Comparison of ENCODE assay signal across 20 mouse cellular contexts in the genomic region with DNA sequence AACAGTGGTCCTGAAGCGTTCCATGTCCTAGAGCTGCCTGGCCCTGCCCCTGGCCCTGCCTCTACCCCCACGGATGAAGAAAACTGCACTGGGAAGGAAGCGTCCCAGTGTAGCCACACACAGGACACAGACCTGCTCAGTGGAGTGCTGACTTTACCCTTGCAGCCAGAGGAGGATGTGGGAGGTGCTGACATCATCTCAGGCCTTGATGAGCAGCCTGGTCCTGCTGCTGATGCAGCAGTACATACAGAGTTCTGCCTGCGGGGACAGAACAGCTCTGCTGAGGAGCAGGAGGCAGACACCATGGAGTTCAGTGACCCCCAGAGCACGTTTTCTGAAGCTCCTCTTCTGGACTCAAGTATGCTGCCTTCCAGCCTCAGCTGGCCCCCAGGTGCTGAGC. TPM values are rescaled to one million over a fixed set of nuclear protein-coding genes. Genes with fewer than 3 reads are reported as not detected.
A peak's percentile ranks its signal among the peaks of the same experiment; 100 is the strongest.
DNase-seq lines count a peak whose midpoint lies in the region; ATAC-seq and TF ChIP-seq lines count a peak whose summit lies in the region.
"Had no signal": no experiment of that assay in that cellular context is flagged by ENCODE, and none has a peak within 500 bp of the region (broad histone marks: within the 10 kb centered on the region; RNA-seq: fewer than 3 reads in every experiment).

No protein-coding gene starts in this region.

- H3K36me3 ChIP-seq in spleen, adult 2 months (ENCODE audit: control insufficient read depth, insufficient read depth, low read length): no peaks in the 10 kb centered on the region
- no peaks in the 10 kb centered on the region; the same call in 1 of the 2 replicates for H3K36me3 ChIP-seq in heart, embryonic 11.5 days (ENCODE audit: control insufficient read depth, insufficient read depth, low read length)

- H3K27ac ChIP-seq in spleen, adult 2 months (ENCODE audit: insufficient read depth, low read length): 0 out of 2 replicates have a peak overlapping the region, but pooled peaks have one; percentile 20
- no peak overlapping the region for H3K27ac ChIP-seq in heart, embryonic 11.5 days (ENCODE audit: low read depth, low read length)
- H3K27ac ChIP-seq: forebrain, embryonic 12.5 days; heart, adult 2 months; hindbrain, embryonic 14.5 days; limb, embryonic 12.5 days; neural tube, embryonic 12.5 days had no signal

- no peak overlapping the region for H3K4me3 ChIP-seq in spleen, adult 2 months (ENCODE audit: extremely low read depth, insufficient read depth, insufficient read length)
- H3K4me3 ChIP-seq in heart, embryonic 11.5 days (ENCODE audit: low read depth, low read length): no peak overlapping the region
- H3K4me3 ChIP-seq: forebrain, embryonic 12.5 days; heart, adult 2 months; limb, embryonic 12.5 days; neural tube, embryonic 12.5 days had no signal

- TF ChIP-seq POLR2A in spleen, adult 2 months (IDR thresholded peaks at IDR 0.05; ENCODE audit: low read depth, low read length): no peak

- H3K27me3 ChIP-seq in spleen, adult 2 months (ENCODE audit: control insufficient read depth, insufficient read depth, low read length): no peaks in the 10 kb centered on the region
- H3K27me3 ChIP-seq in heart, embryonic 11.5 days (ENCODE audit: control insufficient read depth, insufficient read depth, low read length): no peaks in the 10 kb centered on the region
- H3K27me3 ChIP-seq: forebrain, embryonic 12.5 days; limb, embryonic 12.5 days; neural tube, embryonic 12.5 days had no signal

- whole genome bisulfite sequencing in spleen, adult 2 months: 77% methylated on average over 5 of the region's 5 CpGs
- WGBS in heart, embryonic 11.5 days (ENCODE audit: insufficient replicate concordance): 71% methylated on average over 5 of the region's 5 CpGs

- H3K9me3 ChIP-seq in heart, embryonic 11.5 days (replicated peaks; ENCODE audit: control insufficient read depth, low read length): no peaks in the 10 kb centered on the region
- H3K9me3 ChIP-seq: forebrain, embryonic 12.5 days; limb, embryonic 12.5 days; neural tube, embryonic 12.5 days had no signal

- TF ChIP-seq CTCF in spleen, adult 2 months (IDR thresholded peaks at IDR 0.05; ENCODE audit: extremely low read depth, insufficient read depth, insufficient read length, insufficient replicate concordance): no peak

- ATAC-seq in heart, embryonic 11.5 days (replicated peaks; ENCODE audit: insufficient number of reproducible peaks, low FRiP score, low TSS enrichment): no peak
- ATAC-seq: lung, postnatal 0 days had no signal

- no peak overlapping the region for H3K9ac ChIP-seq in heart, embryonic 11.5 days (ENCODE audit: low read depth, low read length)
- H3K9ac ChIP-seq: forebrain, embryonic 12.5 days; hindbrain, embryonic 14.5 days; limb, embryonic 12.5 days; neural tube, embryonic 12.5 days had no signal

- no peaks in the 10 kb centered on the region for H3K4me1 ChIP-seq in spleen, adult 2 months (ENCODE audit: control insufficient read depth, insufficient read depth, insufficient read length)
- H3K4me1 ChIP-seq in heart, embryonic 11.5 days (ENCODE audit: control insufficient read depth, insufficient read depth, low read length): no peaks in the 10 kb centered on the region
- H3K4me1 ChIP-seq: forebrain, embryonic 12.5 days; neural tube, embryonic 12.5 days had no signal

- DNase-seq in frontal cortex, postnatal 36 days (ENCODE audit: low spot score in 2 of 2): peak; percentile 44 to 45
- no peak for DNase-seq in frontal cortex, postnatal 10 days (ENCODE audit: low spot score in 2 of 2)
- peak; percentile 43 to 48 for DNase-seq in left cerebral cortex, adult 18-20 months (ENCODE audit: low spot score in 2 of 2)
- no peak for DNase-seq in left cerebral cortex, adult 11 months (ENCODE audit: low spot score)
- no peak for DNase-seq in spleen, adult 2 months (ENCODE audit: low read depth in 1 of 2, low spot score in 2 of 2)
- no peak for DNase-seq in spleen, postnatal 14 days (ENCODE audit: low spot score in 2 of 2)
- DNase-seq in lung, adult 18-20 months: no peak
- DNase-seq: adrenal gland, adult 2 months; cerebellum, adult 9-11 months; embryo, embryonic 11 days; kidney, adult 11 months; layer of hippocampus, adult 9-11 months; thymus, postnatal 36 days had no signal

- H3K4me2 ChIP-seq in heart, embryonic 11.5 days: no peak overlapping the region
- H3K4me2 ChIP-seq: forebrain, embryonic 12.5 days; hindbrain, embryonic 14.5 days; limb, embryonic 12.5 days; neural tube, embryonic 12.5 days had no signal

RNA-seq across cellular contexts. Expression of a gene that starts 43.8 kb away (rescaled TPM):
- total RNA-seq in left cerebral cortex, adult 18-20 months (2021): 10 to 100 TPM; 46.6 TPM
- polyA plus RNA-seq in spleen, adult 2 months (2012; rRNA removed): 4.0 and 4.1 TPM in 2 replicates
- polyA plus RNA-seq in heart, embryonic 11.5 days (2014; fragmentation: Nextera tagmentation; extraction: Ambion mirVana): 2.5 and 2.8 TPM in 2 replicates

RNA-seq across cellular contexts. Expression of a gene that starts 43.9 kb away (rescaled TPM):
- total RNA-seq in left cerebral cortex, adult 18-20 months (2021): 10 to 100 TPM; 89.6 to 93.8 TPM
- polyA plus RNA-seq in spleen, adult 2 months (2012; rRNA removed): 22.9 and 35.8 TPM in 2 replicates
- 70.5 and 71.3 TPM in 2 replicates for polyA plus RNA-seq in heart, embryonic 11.5 days (2014; fragmentation: Nextera tagmentation; extraction: Ambion mirVana)

RNA-seq across cellular contexts. Expression of a gene that starts 46.0 kb away (rescaled TPM):
- total RNA-seq in left cerebral cortex, adult 18-20 months (2021): 10 to 100 TPM; 19.6 to 21.1 TPM
- 21.0 and 25.6 TPM in 2 replicates for polyA plus RNA-seq in spleen, adult 2 months (2012; rRNA removed)
- 11.4 and 14.5 TPM in 2 replicates for polyA plus RNA-seq in heart, embryonic 11.5 days (2014; fragmentation: Nextera tagmentation; extraction: Ambion mirVana)

Comparison
In these comparisons a context has a peak if more than half of its experiments do, and no peak if none do; other contexts are left out.
1. DNase-seq: peak in frontal cortex, postnatal 36 days (2 of 2) and left cerebral cortex, adult 18-20 months (2 of 2); none in frontal cortex, postnatal 10 days (0 of 2), left cerebral cortex, adult 11 months (single experiment), spleen, adult 2 months (0 of 2), spleen, postnatal 14 days (0 of 2) and lung, adult 18-20 months (0 of 2).